Comparison of ENCODE assay signal across 27 mouse cellular contexts in genomic region chr2:108289696-108290430, GRCm38 (mm10).
DNase-seq lines count a peak whose midpoint lies in the region; ATAC-seq and TF ChIP-seq lines count a peak whose summit lies in the region.
"Had no signal": no experiment of that assay in that cellular context is flagged by ENCODE, and none has a peak within 500 bp of the region (broad histone marks: within the 10 kb centered on the region; RNA-seq: fewer than 3 reads in every experiment).

No protein-coding gene starts in this region.

- H3K4me2 ChIP-seq in forebrain, postnatal 0 days (ENCODE audit: low read depth): no peak overlapping the region
- no peak overlapping the region for H3K4me2 ChIP-seq in forebrain, embryonic 16.5 days (ENCODE audit: low read length)
- H3K4me2 ChIP-seq: embryonic facial prominence, embryonic 12.5 days; heart, embryonic 12.5 days; hindbrain, embryonic 13.5 days; intestine, embryonic 15.5 days; kidney, embryonic 15.5 days; limb, embryonic 13.5 days; liver, embryonic 13.5 days; lung, embryonic 14.5 days; stomach, embryonic 15.5 days had no signal

- 76% methylated on average over 3 of the region's 3 CpGs for WGBS in forebrain, postnatal 0 days
- 71% methylated on average over 3 of the region's 3 CpGs for WGBS in forebrain, embryonic 16.5 days

- H3K9me3 ChIP-seq in forebrain, postnatal 0 days (ENCODE audit: low read length): no peaks in the 10 kb centered on the region
- H3K9me3 ChIP-seq in forebrain, embryonic 16.5 days (ENCODE audit: control insufficient read depth, low read length): no peaks in the 10 kb centered on the region
- H3K9me3 ChIP-seq: embryonic facial prominence, embryonic 12.5 days; hindbrain, embryonic 13.5 days; intestine, embryonic 15.5 days; kidney, embryonic 15.5 days; limb, embryonic 13.5 days; liver, embryonic 13.5 days; stomach, embryonic 15.5 days had no signal

- no peak overlapping the region for H3K4me3 ChIP-seq in forebrain, postnatal 0 days (ENCODE audit: low read depth, low read length)
- H3K4me3 ChIP-seq in forebrain, embryonic 16.5 days (replicated peaks; ENCODE audit: low read length): no peak overlapping the region
- H3K4me3 ChIP-seq: embryonic facial prominence, embryonic 12.5 days; erythroblast, embryonic 14.5 days; heart, embryonic 12.5 days; hindbrain, embryonic 13.5 days; intestine, embryonic 15.5 days; kidney, embryonic 15.5 days; limb, embryonic 13.5 days; liver, embryonic 13.5 days; stomach, embryonic 15.5 days had no signal

- H3K9ac ChIP-seq in forebrain, postnatal 0 days: no peak overlapping the region
- no peak overlapping the region for H3K9ac ChIP-seq in forebrain, embryonic 16.5 days (replicated peaks; ENCODE audit: low read depth, low read length)
- H3K9ac ChIP-seq: embryonic facial prominence, embryonic 12.5 days; heart, embryonic 12.5 days; hindbrain, embryonic 13.5 days; intestine, embryonic 15.5 days; kidney, embryonic 15.5 days; limb, embryonic 13.5 days; liver, embryonic 13.5 days; lung, embryonic 14.5 days; stomach, embryonic 15.5 days had no signal

- no peak overlapping the region for H3K27ac ChIP-seq in forebrain, postnatal 0 days (ENCODE audit: low read depth, low read length)
- H3K27ac ChIP-seq in forebrain, embryonic 16.5 days (ENCODE audit: low read length): no peak overlapping the region
- H3K27ac ChIP-seq: embryonic facial prominence, embryonic 12.5 days; hindbrain, embryonic 13.5 days; intestine, embryonic 15.5 days; kidney, embryonic 15.5 days; limb, embryonic 13.5 days; liver, embryonic 13.5 days; stomach, embryonic 15.5 days had no signal

- H3K36me3 ChIP-seq in forebrain, postnatal 0 days (ENCODE audit: insufficient read depth): no peaks in the 10 kb centered on the region
- H3K36me3 ChIP-seq in forebrain, embryonic 16.5 days (ENCODE audit: control insufficient read depth, insufficient read depth): no peaks in the 10 kb centered on the region
- H3K36me3 ChIP-seq: embryonic facial prominence, embryonic 12.5 days; G1E; heart, embryonic 12.5 days; hindbrain, embryonic 13.5 days; intestine, embryonic 15.5 days; kidney, embryonic 15.5 days; limb, embryonic 13.5 days; liver, embryonic 13.5 days; stomach, embryonic 15.5 days had no signal

- no peak for TF ChIP-seq CTCF in forebrain, postnatal 0 days (IDR thresholded peaks at IDR 0.05; ENCODE audit: low read depth)

- no peaks in the 10 kb centered on the region for H3K27me3 ChIP-seq in forebrain, postnatal 0 days (ENCODE audit: insufficient read depth, low read length)
- H3K27me3 ChIP-seq in forebrain, embryonic 16.5 days (replicated peaks; ENCODE audit: control insufficient read depth, insufficient read depth, low read length): no peaks in the 10 kb centered on the region
- H3K27me3 ChIP-seq: embryonic facial prominence, embryonic 12.5 days; heart, embryonic 12.5 days; hindbrain, embryonic 13.5 days; intestine, embryonic 15.5 days; kidney, embryonic 15.5 days; limb, embryonic 13.5 days; liver, embryonic 13.5 days; stomach, embryonic 15.5 days had no signal

- ATAC-seq in forebrain, postnatal 0 days: no peak
- no peak for ATAC-seq in forebrain, embryonic 16.5 days
- ATAC-seq: forebrain, embryonic 14.5 days; intestine, embryonic 15.5 days; midbrain, embryonic 16.5 days had no signal

- no peaks in the 10 kb centered on the region for H3K4me1 ChIP-seq in forebrain, postnatal 0 days (ENCODE audit: insufficient read depth)
- H3K4me1 ChIP-seq in forebrain, embryonic 16.5 days (replicated peaks; ENCODE audit: control insufficient read depth, insufficient read depth, low read length): no peaks in the 10 kb centered on the region
- H3K4me1 ChIP-seq: embryonic facial prominence, embryonic 12.5 days; heart, embryonic 12.5 days; hindbrain, embryonic 13.5 days; intestine, embryonic 15.5 days; kidney, embryonic 15.5 days; limb, embryonic 13.5 days; liver, embryonic 13.5 days; stomach, embryonic 15.5 days had no signal

- DNase-seq in forebrain, postnatal 0 days: peak; percentile 1
- DNase-seq in NIH3T3 (ENCODE audit: low read depth): peak; percentile 20
- DNase-seq in left cerebral cortex, adult 18-20 months (ENCODE audit: low spot score in 2 of 2): peak; percentile 53 to 70
- peak; percentile 55 to 62 for DNase-seq in right cerebral cortex, adult 2 months (ENCODE audit: low spot score in 2 of 2)
- no peak for DNase-seq in natural killer cell, adult 2 months (ENCODE audit: low spot score in 2 of 2)
- DNase-seq in lung, postnatal 36 days: no peak
- DNase-seq in cerebellum, postnatal 36 days: no peak
- DNase-seq: adrenal gland, postnatal 25 days; cerebellum, adult 9-10 months; gastrocnemius, postnatal 10 days; heart, adult 11 months; liver, embryonic 13.5 days; lung, embryonic 14.5 days; lung, postnatal 4 days; retina, postnatal 1 day had no signal

Comparison
In these comparisons a context has a peak if more than half of its experiments do, and no peak if none do; other contexts are left out.
1. DNase-seq: peak in forebrain, postnatal 0 days (single experiment), NIH3T3 (single experiment), left cerebral cortex, adult 18-20 months (2 of 2) and right cerebral cortex, adult 2 months (2 of 2); none in natural killer cell, adult 2 months (0 of 2), lung, postnatal 36 days (single experiment) and cerebellum, postnatal 36 days (0 of 2).